Mouse (Mus musculus) gastrocnemius, postnatal 36 days (tissue): ENCODE data around the gene Lrrc8d. TPM values are rescaled to one million over a fixed set of nuclear protein-coding genes. Genes with fewer than 3 reads are reported as not detected.
"Not testable (repeated sequence)": the region's sequence is repeated elsewhere in the genome, so short reads cannot be mapped to it uniquely, and the experiment has no call there.

Experiments used
- DNase-seq, 2 experiments: peaks; one replicate each; pipeline ENCODE4 v3.0.0; 2022
- intact Hi-C: fragments of 180-260 bp; cut with DNase I; formaldehyde crosslinking; loops from one replicate; pipeline ENCODE4 v1.15.1; 2025
- total RNA-seq, 2 experiments: library from RNA; stranded (reverse); gene quantifications; 2 replicates each; pipeline ENCODE4 v1.2.3; 2021

The Lrrc8d gene
- total RNA-seq, 2 experiments from 2014 or later, result 3.0 to 4.4 TPM

DNA sequence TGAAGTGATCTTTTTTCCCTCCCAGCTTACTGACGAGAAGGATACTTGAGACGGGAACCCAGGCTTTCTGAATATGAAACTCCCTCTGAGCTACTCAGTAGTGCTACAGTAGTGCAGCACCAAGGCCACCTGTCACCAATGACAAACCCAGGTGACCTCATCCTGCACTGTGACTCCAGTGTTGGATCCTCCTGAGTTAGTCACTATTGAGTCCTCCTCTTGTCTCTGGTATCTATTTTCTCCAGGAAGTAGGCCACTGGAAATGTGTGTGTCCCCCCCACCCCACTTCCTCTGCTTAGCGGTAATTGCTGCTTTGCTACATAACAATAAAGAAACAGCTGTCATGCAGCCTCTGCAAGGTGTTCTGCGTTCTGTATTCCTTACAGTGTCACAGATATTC, 149.5 kb downstream of the Lrrc8d start:
- DNase-seq, result no peak
- intact Hi-C loops, result no loop called here

DNA sequence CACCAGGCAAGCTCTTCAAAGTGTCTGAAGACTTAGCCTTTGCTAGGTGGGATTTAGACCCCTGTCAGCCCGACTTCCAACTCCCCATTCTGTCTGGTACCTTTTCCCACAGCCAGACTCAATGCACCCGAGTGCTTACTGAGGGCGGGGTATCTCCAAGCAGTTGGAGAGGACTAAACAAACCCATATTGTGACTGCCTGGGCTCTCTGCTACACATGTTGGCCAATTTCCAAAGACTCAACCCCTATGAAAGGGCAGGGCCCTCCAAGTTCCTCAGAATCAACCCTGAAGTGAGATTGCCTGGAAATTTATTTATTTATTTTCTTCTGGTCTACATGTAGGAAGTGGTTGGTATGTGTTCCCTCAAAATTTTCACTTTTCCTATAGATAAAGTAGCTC, 149.9 kb downstream of the Lrrc8d start:
- DNase-seq, result no peak
- intact Hi-C loops, result no loop called here

DNA sequence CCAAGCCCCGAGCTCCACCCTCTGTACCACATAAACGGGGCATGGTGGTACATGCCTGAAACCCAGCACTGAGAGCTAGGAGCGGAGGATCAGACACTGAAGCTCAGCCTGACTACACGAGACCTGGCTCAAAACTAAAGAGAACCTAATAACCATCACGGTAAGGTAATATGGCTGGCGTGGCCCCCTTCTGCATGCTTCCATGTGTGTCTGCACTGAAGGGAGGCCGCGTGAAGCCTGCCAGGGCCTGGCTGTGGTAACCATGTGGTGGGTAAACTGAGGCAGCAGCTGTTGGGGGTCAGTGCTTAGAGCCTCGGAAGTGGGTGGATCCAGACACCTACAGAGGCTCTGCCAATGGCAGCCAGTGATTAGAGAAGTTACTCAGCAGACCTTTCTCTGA, 153.5 kb downstream of the Lrrc8d start:
- DNase-seq, result no peak
- intact Hi-C loops, result no loop called here

DNA sequence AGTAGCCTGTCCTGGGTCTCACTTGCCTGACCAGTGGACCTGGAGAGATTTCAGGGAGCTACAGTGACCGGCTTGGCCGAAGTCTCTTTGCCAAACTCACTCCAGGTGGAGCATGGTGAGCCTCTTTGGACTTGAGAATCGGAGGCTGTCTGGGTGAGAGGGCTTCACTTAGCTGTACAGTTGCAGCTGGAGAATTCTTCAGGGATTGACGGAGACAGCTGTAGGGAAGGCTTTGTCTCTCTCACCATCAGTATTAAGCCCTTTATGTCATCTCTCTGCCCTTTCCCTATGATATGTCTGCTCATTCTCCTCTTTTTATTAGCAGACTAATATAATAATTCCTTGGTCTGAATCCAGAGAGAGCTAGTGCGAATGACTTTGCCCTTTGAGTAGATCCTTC, 157.7 kb downstream of the Lrrc8d start:
- intact Hi-C loops, result no loop called here

DNA sequence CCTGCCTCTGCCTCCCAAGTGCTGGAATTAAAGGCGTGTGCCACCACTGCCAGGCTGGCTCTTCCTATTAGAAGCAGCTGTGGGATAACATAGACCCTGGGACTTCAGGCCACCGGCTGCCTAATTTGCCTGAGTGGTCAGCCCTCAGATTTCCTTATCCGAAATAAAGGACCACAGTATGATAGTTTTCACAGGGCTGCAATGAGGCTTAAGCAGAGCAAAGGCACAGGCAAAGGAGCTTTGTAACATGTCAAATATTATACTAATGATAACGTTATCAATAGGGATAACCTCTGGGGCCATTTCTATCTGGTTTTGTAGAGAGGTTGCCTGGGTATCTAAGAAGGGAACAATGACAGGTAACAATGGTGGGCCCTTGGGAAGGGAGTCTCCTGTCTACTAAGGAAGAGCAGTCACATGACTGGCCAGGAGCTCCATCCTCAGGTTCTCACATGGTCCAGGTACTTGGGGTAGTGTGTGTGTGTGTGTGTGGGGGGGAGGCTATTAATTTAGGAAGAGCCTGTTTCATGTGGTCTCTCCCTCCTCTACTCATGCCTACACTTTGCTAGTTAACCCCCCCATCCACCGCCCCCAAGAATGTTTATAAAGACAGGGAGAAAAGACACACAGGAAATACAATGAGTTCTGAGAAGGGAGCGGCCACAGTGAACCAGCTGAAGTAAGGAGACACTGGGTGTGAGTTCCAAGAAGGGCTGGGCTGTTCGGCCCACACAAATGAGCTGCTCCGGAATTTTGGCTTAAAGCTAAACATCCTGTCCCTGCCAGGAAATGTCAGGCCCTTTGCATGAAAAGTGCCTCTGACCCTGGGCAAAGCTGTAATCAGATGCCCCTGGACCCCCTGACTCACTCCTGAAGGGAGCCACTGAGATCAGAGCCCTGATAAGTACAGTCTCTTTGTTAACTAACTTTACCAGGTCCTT, 159.3 kb downstream of the Lrrc8d start:
- DNase-seq, result no peak
- intact Hi-C loops, result no loop called here

More for the DNA sequence above, 157.7 kb downstream of the Lrrc8d start:
- DNase-seq, result no peak

DNA sequence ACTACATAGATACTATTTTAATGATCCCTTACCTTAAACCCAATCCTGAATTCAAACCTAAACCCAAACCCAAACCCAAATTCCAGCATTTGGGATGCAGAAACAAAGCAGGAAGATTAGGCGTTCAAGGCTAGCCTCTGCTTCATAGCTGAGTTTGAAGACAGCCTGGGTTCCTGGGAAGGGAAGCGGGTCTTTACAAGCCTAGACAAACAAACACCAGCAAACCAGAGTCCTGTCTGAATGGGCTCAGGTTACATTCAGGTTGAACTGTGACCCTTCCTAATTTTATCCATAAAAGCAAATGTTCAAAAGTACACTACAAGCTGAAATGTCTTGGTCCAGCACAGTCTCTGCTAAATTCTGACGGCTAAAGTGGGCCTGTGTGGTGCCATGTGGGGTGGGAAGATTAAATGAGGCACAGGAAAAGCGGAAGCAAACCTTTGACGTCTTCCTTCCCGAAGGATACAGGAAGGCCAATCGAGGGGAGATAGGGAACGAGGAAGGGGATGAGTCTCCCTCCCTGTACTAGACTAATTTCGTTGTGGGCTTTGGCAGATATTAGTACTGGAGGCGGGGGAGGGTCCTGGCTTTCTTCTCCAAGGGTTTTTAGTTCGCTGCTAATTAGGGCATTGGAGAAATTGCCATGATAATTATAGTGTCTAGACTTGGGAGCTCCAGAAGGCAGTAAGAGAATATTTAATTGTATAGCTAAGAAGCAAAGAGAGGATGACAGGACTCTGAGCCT, 160.1 kb downstream of the Lrrc8d start:
- intact Hi-C loops, result no loop called here
- no peak for DNase-seq

DNA sequence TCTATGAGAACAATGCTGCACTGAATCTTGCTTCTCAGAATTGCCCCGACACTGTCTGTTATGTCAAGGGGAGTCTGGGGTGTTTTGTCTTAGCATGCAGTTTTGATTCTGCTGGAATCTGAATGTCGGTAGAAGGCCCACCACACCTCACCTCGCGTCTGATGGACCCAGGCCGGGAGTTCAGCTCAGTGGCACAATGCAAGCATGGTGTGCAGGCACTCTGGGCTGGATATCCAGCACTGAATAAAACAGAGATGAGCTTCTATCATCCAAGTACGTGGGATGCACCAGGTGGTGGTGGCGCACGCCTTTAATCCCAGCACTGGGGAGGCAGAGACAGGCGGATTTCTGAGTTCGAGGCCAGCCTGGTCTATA, 160.7 kb downstream of the Lrrc8d start:
- DNase-seq, result no peak
- intact Hi-C loops, result no loop called here

DNA sequence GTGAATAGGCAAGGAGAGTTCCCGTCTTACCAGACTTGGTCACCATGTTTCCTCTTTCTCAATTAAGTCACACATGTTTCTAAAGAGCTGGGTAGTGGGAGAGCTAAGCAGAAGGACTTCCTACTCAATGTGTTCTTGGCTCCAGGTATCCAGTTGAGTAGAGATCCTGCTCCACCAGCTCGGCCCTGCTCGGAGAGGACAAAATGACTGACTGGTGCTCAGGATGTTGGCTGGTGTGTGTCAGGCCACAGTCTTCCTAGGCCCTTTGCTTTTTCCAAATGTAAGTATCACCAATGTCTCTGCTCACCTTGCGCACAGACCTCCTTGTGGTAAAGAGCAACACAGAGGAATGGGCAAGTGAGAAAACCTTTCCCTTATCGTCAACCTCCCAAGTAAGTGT, 161.8 kb downstream of the Lrrc8d start:
- no peak for DNase-seq
- intact Hi-C loops, result no loop called here

DNA sequence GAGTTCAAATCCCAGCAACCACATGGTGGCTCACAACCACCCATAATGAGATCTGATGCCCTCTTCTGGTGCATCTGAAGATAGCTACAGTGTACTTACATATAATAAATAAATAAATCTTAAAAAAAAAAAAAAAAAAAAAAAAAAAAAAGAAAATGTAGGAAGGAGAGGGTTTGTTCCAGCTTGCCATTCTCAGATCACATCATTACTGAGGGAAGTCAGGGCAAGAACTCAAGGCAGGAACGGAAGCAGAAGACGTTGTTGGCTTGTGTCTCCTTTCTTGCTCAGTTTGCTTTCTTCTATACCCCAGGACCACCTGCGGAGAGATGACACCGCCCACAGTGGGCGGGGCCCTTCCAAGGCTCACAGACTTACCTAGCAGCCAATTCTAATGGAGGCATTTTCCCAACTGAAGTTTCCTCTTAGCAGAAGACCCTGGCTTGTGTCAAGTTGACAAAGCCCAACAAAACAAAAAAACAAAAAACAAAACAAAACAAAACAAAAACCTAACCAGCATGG, 165.4 kb downstream of the Lrrc8d start:
- DNase-seq, intact Hi-C loops: not testable (repeated sequence)

DNA sequence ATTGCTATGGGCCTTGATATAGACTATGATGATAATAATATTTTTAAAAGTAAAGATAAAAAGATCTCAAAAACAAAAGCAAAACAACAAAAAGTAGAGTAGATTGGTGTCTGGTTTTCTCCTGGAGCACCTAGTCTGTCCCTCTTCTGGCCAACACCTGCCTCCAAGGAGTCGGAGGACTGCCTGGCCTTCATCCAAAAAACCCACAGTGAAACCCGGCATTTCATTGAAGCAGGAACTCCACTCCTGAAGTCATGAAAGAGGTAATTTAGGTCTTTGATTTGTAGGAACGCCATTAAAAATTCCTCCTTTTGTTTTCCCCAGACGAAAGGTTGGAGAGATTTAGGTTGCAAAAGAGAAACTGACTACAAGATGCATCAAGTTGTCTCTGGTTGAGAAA, 167.7 kb downstream of the Lrrc8d start:
- no peak for DNase-seq
- intact Hi-C loops, result loop anchor here (2.0 kb wide), 1 partner anchor 467 kb away; no protein-coding TSS in a partner anchor

DNA sequence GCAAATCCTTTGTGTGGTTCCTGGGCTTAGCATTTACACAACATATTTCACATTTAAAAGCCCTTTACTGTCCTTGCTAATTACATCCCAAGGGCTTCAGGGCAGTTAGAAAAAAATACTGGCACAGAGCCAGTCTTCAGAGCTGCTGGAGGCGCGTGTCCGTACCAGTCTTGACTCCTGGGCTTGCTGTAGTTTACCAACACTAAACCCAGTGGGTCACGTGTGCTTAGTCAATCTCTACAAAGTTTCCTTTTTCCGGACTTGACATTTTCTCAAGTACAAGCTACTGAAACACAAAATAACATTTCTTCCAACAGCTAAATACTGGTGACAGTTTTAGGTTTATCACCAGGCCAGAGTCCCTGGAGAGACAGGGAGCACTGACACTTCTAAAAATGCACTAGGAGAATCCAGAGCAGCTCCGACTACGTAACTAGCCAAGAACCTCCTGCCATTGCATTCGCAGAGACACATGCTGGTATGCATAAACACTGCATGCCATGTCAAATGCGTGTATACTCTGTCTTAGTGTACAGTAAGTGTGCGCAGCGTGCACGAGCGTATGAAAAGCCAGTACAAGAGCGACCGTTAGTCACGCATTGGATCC, 168.2 kb downstream of the Lrrc8d start:
- DNase-seq, result no peak
- intact Hi-C loops, result loop anchor here (2.0 kb wide), 2 partner anchors 181 to 467 kb away; no protein-coding TSS in a partner anchor

DNA sequence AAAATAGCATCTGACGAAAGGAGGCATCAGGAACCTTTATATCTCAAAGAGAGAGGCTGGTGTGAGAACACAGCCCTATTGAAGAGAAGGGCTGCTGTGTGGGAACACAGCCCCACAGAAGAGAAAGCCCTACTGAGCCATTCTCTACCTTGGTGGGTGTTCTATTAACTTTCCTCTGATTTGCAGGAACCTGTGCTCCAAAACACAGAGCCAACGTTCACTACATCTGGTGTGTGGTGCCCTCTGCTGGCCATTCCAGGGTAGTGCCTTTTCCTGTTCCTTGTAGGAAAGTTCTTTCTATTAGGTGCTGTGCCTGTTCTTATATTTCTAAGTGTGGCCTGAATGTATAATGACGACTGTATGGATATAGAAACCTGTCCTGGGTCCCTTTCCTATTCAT, 168.8 kb downstream of the Lrrc8d start:
- peak; percentile 69 to 80 for DNase-seq
- intact Hi-C loops, result loop anchor here (2.0 kb wide), 1 partner anchor 182 kb away; no protein-coding TSS in a partner anchor

DNA sequence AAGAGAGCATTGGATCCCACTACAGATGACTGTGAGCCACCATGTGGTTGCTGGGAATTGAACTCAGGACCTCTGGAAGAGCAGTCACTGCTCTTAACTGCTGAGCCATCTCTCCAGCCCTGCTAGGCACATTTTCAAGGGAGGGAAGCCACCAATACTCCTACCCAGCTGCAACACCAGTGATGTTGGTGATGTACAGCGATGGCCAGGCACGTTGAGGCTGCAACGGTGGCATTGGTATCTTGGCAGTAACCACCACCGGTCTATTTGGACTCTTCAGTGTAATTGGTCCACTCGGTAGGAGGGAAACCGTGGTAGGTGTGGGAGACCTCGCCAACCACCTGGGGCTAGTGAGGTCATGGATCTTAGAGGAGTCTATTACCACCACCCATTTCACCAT, 170.0 kb downstream of the Lrrc8d start:
- DNase-seq, result no peak
- intact Hi-C loops, result loop anchor here (2.0 kb wide), 1 partner anchor 183 kb away; no protein-coding TSS in a partner anchor

DNA sequence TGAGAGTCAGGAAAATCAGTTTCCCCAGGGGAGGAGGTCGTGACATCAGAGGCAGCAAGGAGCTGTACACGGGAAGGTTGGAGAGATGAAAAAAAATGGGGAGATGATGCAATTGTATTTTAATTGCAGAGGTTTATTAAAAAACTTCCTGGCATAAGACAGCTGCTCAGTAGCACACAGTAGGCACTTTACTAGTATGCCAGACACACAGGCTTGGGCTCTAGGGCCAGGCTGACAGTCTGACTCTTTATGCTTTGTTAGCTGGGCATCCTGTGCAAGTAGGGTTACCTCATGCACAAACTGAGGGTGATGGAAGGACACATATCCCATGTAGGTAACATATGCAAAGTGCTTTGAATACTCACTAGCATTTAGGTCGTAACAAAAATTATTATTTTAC, 171.4 kb downstream of the Lrrc8d start:
- intact Hi-C loops, result no loop called here
- DNase-seq, result no peak

DNA sequence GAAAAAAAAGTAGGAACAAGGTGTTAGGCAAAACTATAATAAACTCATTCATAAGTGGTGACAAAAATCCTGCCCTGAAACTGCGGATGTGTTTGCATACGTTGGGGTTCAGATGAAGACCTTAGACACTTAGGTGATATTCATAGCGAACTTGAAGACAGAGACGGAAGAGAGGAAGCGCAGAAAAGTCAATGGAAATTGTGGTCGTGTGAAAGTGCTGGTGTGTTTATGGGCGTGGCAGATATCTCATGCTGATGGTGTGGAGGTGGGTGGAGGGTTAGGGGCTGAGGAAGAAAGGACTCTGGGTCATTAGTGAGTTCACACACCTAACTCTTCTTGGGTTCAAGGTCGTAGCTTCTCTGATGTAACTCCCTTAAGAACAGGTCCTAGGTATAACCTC, 172.4 kb downstream of the Lrrc8d start:
- intact Hi-C loops, result no loop called here
- no peak for DNase-seq

DNA sequence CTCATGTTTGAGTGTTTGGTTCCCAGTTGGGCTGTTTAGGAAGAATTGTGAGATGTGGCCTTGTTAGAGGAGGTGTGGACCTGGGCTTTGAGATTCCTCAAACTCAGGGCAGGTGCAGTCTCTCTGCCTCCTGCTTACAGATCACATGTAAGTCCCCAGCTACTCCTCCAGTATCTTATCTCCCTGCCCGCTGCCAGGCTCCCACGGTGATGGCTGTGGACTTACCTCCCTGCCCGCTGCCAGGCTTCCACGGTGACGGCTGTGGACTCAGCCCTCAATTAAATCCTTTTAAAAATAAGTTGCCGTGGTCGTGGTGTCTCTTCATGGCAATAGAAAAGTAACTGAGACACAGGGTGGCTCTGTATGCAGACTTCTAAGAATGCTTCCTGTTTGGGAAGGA, 173.1 kb downstream of the Lrrc8d start:
- intact Hi-C loops, result no loop called here
- DNase-seq, result no peak

DNA sequence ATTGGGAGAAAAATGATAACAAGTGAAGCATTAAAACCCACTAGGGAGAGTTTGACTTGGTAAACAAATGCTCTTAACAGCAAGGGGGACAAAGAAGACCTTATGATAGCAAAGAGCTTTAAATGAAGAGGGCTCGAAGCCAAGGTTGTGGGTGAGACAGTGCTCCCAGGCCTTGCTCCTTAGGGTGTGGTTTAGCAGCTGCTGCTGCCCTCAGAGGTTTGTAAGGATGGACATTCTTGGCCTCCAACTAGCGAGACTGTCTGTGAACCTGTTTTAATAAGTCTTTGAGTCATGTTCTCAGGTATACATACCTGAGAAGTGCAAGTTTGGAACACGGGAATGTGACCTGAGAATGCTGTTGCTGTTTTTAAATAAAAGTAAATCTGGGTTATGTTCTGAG, 174.0 kb downstream of the Lrrc8d start:
- intact Hi-C loops, result no loop called here

DNA sequence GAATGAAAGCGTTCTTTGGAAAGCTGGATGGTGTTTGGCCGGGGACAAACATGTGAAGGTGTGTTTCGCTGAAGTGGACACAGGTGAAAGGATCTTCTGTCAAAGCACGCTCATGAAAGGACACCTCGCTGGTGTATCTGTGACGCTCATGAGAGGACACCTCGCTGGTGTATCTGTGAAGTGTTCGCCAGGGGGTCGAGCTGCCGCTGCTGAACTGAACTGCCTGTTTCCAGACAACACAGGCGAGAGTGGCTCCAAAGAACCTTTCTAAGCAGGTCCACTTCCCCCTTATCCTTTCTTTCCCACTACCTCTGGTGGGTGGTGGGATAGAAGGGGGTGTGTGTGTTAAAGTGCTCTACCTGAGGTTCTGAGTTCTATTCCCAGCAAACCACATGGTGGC, 174.7 kb downstream of the Lrrc8d start:
- intact Hi-C loops, result no loop called here
- no peak for DNase-seq

More for the DNA sequence above, 174.0 kb downstream of the Lrrc8d start:
- no peak for DNase-seq

DNA sequence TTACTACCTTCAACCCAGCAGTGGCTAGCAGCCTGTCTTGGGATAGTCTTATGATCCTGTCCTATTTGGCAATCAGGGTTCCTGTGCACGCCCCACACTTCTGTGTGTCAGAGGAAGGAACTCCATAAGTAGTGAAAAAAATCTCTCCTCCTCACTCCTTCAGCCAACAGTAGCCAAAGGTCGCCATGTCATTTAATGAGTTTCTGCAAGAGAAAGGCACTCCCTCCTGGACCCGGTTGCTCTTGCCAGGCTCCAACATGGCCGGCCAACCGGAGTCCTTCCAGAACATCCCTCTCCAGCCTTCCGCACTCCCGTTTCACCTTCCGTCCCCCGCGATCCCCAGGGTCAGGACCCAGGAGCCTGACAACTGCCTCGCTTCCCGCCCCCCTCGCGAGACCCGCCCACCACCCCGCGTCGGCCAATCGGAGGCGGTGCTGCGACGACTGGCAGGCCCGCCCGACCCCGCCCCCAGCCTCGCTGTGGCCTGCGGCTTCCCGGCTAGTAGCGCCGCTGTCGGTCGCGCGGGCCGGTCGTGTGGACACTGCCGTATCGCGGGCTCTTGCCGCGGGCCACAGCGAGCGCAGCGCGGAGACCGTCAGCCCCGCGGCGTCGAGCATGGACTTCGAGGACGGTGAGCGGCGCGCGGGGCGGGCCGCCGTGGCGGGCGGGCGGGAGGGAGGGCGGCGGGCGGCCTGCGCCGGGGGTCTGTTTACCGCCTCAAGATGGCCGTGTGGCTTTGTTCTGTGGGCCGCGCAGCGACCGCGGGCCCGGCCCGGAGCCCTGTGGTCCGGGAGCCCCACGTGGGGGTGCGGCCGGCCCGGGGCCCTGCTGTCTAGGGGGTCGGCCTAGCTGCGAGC, 176.5 kb downstream of the Lrrc8d start, which contains the start of gene Zfp326:
Gene Zfp326, plus strand, starts transcription at position 498 of the 857 bp plus-strand sequence.
- DNase-seq, result peak; percentile 87 to 89
- intact Hi-C loops, result no loop called here
